Mouse (Mus musculus): ENCODE results near the gene Borcs8.

DNA sequence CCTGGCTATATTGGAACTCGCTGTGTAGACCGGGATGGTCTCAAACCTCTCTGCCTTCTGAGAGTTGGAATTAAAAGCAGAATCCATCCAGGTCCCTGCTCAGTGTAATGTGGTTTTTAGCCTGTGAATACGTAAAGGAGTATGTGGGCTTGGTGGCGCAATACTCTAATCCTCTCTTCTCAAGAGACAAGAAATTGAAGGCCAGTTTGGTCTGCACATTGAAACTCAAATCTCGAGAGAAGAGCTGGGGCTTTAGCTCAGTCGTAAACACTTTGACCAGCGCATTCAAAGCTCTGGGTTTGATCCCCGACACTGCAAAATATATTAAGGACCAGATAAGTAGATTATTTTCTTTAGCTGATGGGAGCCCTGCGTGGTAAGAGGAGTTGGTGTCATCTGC is 682 bp downstream of the Borcs8 start:
- TF ChIP-seq CTCF (IDR thresholded peaks at IDR 0.05) (no peak), POLR2A (IDR thresholded peaks at IDR 0.05; ENCODE audit: insufficient read depth, low read depth, low read length) (no peak)
